Mouse (Mus musculus) liver, postnatal 0 days (tissue): ENCODE measurements around the gene Ano1.

Experiments
- CTCF ChIP-seq: sonication (generic); IDR thresholded peaks from 2 replicates; pipeline ENCODE4 v1.5.1; 2016; ENCODE audit warnings: antibody characterized with exemption, low read depth
- EP300 ChIP-seq: IDR thresholded peaks from 2 replicates; pipeline ENCODE4 v1.6.1; 2016; ENCODE audit warnings: antibody characterized with exemption, low read depth, mild to moderate bottlenecking

- no peak for TF ChIP-seq CTCF
- TF ChIP-seq EP300: peak; percentile 61
Measured at GRCm38 (mm10) chr7:144539146-144539545, 212.6 kb downstream of the Ano1 start.
